Mouse (Mus musculus) midbrain, embryonic 12.5 days (tissue): Measurements from ENCODE around the gene Ccno. TPM values are rescaled to one million over a fixed set of nuclear protein-coding genes. Genes with fewer than 3 reads are reported as not detected.
A peak's percentile ranks its signal among the peaks of the same experiment; 100 is the strongest.

ENCODE experiments used
- microRNA counts: library from miRNA; unstranded; fragments of <30 nt; microRNA quantifications from one replicate; lab custom pipeline; 2017
- microRNA-seq: library from miRNA; unstranded; fragments of <30 nt; microRNA quantifications from one replicate; pipeline ENCODE4, GENCODE M21; 2017
- polyA plus RNA-seq: library from polyadenylated mRNA; unstranded; fragments of >200 nt; fragmentation: Nextera tagmentation; extraction: Ambion mirVana; gene quantifications from 2 replicates; pipeline ENCODE4 v1.2.1, GENCODE M21; 2016

Ccno gene
- polyA plus RNA-seq, 1 experiment from 2014 or later = 0.85 TPM

MicroRNAs within 50 kb of the gene (microRNA counts, 519-probe panel; counts per million panel counts)
- microRNA mmu-miR-449a (lab: Ali Mortazavi, UCI) (2,413 counts per million, percentile 6 among the panel's probes with 10 or more counts), microRNA mmu-miR-449b (lab: Ali Mortazavi, UCI) (not detected), microRNA mmu-miR-449c (lab: Ali Mortazavi, UCI) (not detected)

Small RNAs within 50 kb of the gene (microRNA-seq; reads per million reads assigned to microRNA genes)
- gene Mir449a = 1,604 reads per million, percentile 83 among the genes with 10 or more reads in this experiment
- 3.3 reads per million, percentile 9 among the genes with 10 or more reads in this experiment for gene Mir449b
- 5.1 reads per million, percentile 19 among the genes with 10 or more reads in this experiment for gene Mir449c

Other genes starting within 250 kb of the Ccno start
- gene Plpp1, start 187.0 kb upstream of the Ccno start, polyA plus RNA-seq = 22.3 and 24.7 TPM in 2 replicates
- 90.8 and 94.5 TPM in 2 replicates for gene Mtrex, start 60.4 kb upstream of the Ccno start, polyA plus RNA-seq
- gene Dhx29, start 60.3 kb upstream of the Ccno start, polyA plus RNA-seq = 37.5 and 40.7 TPM in 2 replicates
- 0.24 and 1.1 TPM in 2 replicates for gene Mcidas, start 6.0 kb downstream of the Ccno start, polyA plus RNA-seq
- 0.15 TPM in 1 of 2 replicates, not detected in the other for gene Cdc20b, start 47.3 kb downstream of the Ccno start, polyA plus RNA-seq
- 97.4 and 102 TPM in 2 replicates for gene Gpx8, start 58.6 kb downstream of the Ccno start, polyA plus RNA-seq
- gene Gzma, start 113.2 kb downstream of the Ccno start, polyA plus RNA-seq = not detected in 2 replicates
- 1.1 and 2.8 TPM in 2 replicates for gene Esm1, start 221.9 kb downstream of the Ccno start, polyA plus RNA-seq
- gene Gzmk, start 238.1 kb downstream of the Ccno start, polyA plus RNA-seq = not detected in 2 replicates